Mouse (Mus musculus): ENCODE measurements around the gene Sestd1. TPM values are rescaled to one million over a fixed set of nuclear protein-coding genes. Genes with fewer than 3 reads are reported as not detected.

Sestd1 gene
- polyA plus RNA-seq, 1 experiment from 2014 or later: 35.5 TPM

DNA sequence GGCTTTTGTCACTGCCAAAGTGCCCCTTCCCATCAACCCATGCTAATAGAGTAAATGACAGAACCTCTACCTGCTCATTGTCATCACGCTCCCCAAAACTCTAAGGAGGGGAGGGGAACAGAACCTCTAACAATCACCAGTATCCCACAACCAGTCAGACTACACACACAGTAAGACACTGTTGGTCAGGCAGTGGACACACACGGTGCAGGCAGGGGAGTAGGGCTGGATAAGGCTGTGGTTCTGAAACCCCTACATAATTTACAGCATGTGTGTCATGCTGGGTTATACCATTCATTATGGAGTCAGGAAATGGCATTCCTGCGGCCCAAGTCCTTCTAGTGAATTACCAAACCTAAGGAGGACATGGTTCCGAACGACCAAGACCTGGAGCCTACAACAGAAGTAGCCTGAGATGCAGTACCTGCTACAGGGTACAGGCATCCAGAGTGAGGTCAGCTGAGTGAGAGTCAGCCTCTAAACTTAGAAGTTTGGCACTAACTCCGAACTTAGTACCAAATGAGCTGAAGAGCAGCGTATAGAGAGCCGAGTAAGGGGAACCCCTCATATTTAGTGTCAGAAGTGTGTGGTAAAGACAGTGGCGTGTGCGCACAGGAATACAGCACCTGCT, 33.1 kb downstream of the Sestd1 start:
- peaks cover 14% of the 10 kb centered on the region for H3K36me3 ChIP-seq
- no peak for ATAC-seq (ENCODE audit: low FRiP score, low read depth)
- 80% methylated on average over 10 of the region's 10 CpGs for WGBS
- H3K4me1 ChIP-seq: peaks cover 13% of the 10 kb centered on the region
- H3K4me2 ChIP-seq (replicated peaks): no peak overlapping the region
- H3K9me3 ChIP-seq: no peaks in the 10 kb centered on the region
- 0 out of 2 replicates have a peak, but pooled peaks cover 4% of the 10 kb centered on the region for H3K27me3 ChIP-seq (replicated peaks)
- H3K9ac ChIP-seq: no peak overlapping the region
- H3K27ac ChIP-seq: no peak overlapping the region
- no peak overlapping the region for H3K4me3 ChIP-seq

DNA sequence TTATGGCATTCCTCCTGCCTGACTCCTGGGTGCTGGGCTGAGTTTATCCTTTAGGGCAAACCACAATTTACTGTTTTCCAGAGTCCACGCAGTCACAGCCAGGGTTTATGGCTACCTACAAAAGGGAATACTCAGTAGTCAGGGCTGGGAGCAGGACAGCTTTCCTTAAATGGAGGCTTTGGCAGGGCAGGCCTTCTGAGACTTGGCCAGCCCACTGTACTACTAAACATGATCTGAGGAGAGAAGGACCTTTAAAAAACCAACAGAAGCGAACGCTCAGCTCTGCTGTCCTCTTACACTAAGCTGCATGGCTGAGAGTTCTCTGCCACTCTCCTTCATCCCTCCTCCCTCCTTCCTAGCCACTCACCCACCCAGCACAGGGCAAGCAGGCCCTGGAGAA, 34.6 kb downstream of the Sestd1 start:
- no peaks in the 10 kb centered on the region for H3K9me3 ChIP-seq
- H3K9ac ChIP-seq: no peak overlapping the region
- no peak overlapping the region for H3K27ac ChIP-seq
- H3K4me1 ChIP-seq: peaks cover 13% of the 10 kb centered on the region
- H3K4me3 ChIP-seq: no peak overlapping the region
- no peak overlapping the region for H3K4me2 ChIP-seq (replicated peaks)
- 0 out of 2 replicates have a peak, but pooled peaks cover 4% of the 10 kb centered on the region for H3K27me3 ChIP-seq (replicated peaks)
- 49% methylated on average over 3 of the region's 3 CpGs for WGBS
- H3K36me3 ChIP-seq: peaks cover 14% of the 10 kb centered on the region
- no peak for ATAC-seq (ENCODE audit: low FRiP score, low read depth)

DNA sequence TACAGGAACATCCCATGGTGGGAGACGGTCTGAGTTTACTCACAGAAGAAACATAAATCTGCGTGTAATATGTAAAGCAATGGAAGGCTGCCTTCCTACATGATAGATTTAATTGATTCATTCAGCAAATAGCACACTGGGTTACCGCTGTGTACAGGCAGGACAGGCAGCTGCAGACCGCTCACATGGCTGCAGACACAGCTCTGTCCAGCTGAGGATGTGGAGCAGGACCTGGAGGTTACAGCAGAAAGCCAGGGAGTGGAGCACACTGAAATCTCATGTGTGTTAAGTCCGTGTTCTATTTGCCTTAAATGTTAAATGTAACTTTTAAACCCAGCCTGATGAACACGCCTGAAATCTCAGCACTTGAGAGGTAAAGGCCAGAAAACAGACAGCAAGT, 38.1 kb downstream of the Sestd1 start:
- 90% methylated on average over 6 of the region's 6 CpGs for WGBS
- Histone ChIP-seq H3K4me1 (peaks cover 3% of the 10 kb centered on the region; the same call in 1 of the 2 replicates), H3K27ac (no peak overlapping the region), H3K27me3 (replicated peaks) (no peaks in the 10 kb centered on the region), H3K36me3 (peaks cover 19% of the 10 kb centered on the region), H3K9me3 (no peaks in the 10 kb centered on the region), H3K4me3 (no peak overlapping the region), H3K9ac (no peak overlapping the region), H3K4me2 (replicated peaks) (no peak overlapping the region)
- no peak for ATAC-seq (ENCODE audit: low FRiP score, low read depth)

DNA sequence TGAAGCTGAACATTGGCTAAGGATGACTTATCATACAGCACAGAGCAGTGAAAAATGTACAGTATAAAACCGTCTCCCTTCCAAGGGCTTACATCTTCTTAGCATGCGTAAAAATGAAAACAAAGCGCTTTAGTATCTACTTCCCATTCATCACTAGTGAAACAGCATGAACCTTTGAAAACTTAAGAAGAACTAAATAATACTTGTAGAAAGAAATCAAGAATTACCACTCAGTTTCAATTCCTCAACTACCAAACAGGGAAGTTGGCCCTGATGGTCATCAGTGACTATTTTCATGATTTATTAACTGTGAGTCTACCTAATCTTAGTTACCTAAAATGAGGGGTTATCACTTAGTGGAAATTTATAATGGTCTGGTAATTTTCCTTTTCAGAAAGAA, 41.8 kb downstream of the Sestd1 start:
- ATAC-seq (ENCODE audit: low FRiP score, low read depth): no peak

DNA sequence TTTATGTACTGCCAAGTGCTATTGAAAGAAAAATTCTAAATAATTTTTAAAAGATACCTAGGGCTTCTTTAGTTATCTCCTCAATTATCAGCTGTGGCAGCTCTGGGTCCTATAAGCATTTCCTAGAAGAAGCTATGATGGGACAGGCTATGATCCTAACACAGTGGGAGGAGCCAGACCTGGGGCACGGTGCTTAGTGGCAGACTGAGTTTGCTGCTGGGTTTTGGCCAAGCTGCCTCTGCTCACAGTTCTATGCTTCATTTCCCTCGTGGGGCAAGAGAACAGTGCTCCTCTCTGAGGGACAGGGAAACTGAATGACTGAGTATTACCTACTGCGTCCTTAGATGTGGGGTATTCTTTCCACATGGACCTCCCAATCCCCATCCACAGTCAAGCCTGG, 42.3 kb downstream of the Sestd1 start:
- Histone ChIP-seq H3K27me3 (replicated peaks) (no peaks in the 10 kb centered on the region), H3K27ac (no peak overlapping the region), H3K4me3 (no peak overlapping the region), H3K36me3 (peaks cover 15% of the 10 kb centered on the region; the same call in 1 of the 2 replicates), H3K9me3 (no peaks in the 10 kb centered on the region), H3K4me1 (no peaks in the 10 kb centered on the region), H3K4me2 (replicated peaks) (no peak overlapping the region), H3K9ac (no peak overlapping the region)
- ATAC-seq (ENCODE audit: low FRiP score, low read depth): no peak
- WGBS: 76% methylated on average over 3 of the region's 3 CpGs

More for the DNA sequence above, 41.8 kb downstream of the Sestd1 start:
- H3K9ac ChIP-seq: no peak overlapping the region
- H3K4me3 ChIP-seq: no peak overlapping the region
- no peaks in the 10 kb centered on the region for H3K27me3 ChIP-seq (replicated peaks)
- no peaks in the 10 kb centered on the region for H3K9me3 ChIP-seq
- H3K36me3 ChIP-seq: peaks cover 13% of the 10 kb centered on the region
- H3K4me1 ChIP-seq: no peaks in the 10 kb centered on the region
- no peak overlapping the region for H3K27ac ChIP-seq
- 98% methylated on average over 3 of the region's 3 CpGs for WGBS
- H3K4me2 ChIP-seq (replicated peaks): no peak overlapping the region

DNA sequence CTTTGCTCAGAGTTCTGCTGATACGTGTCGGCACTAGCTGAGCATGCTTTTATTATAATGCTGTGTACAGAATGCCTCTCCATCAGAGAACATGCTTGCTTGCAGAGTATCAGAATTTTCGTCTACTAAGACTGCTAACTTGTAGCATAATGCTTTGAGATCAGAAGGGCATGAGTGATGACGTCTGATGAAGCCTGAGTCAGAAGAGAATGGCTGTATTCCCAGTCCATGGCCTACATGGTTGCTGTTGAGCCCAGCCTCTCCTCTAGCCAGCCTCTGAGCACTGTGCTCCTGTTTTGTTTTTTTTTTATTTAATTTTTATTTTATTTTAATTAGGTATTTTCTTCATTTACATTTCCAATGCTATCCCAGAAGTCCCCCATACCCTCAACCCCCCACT, 43.5 kb downstream of the Sestd1 start:
- H3K9ac ChIP-seq: no peak overlapping the region
- no peak for ATAC-seq (ENCODE audit: low FRiP score, low read depth)
- no peaks in the 10 kb centered on the region for H3K27me3 ChIP-seq (replicated peaks)
- no peak overlapping the region for H3K27ac ChIP-seq
- H3K4me1 ChIP-seq: no peaks in the 10 kb centered on the region
- no peaks in the 10 kb centered on the region for H3K9me3 ChIP-seq
- H3K36me3 ChIP-seq: peaks cover 26% of the 10 kb centered on the region
- WGBS: 87% methylated on average over 4 of the region's 4 CpGs
- no peak overlapping the region for H3K4me2 ChIP-seq (replicated peaks)
- H3K4me3 ChIP-seq: no peak overlapping the region

DNA sequence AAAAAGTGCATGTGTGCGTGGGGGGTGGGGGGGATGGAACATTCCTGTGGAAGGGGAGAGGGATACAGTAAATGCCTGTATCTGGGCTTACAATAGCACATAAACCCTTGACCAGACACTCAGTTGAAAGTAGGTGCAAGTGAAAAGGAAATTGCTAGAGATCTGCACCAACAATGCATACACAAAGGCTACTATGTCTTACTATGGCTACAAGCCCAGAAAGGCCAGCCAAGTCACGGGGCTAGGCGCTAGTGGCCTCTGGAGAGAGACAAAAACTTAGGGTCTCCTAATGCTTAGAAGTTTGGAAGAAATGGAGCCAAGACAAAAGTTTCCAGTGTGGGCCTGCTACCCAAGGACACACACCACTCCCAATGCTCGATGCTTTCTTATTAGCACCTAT, 44.5 kb downstream of the Sestd1 start:
- Histone ChIP-seq H3K4me1 (no peaks in the 10 kb centered on the region), H3K36me3 (peaks cover 34% of the 10 kb centered on the region), H3K27me3 (replicated peaks) (no peaks in the 10 kb centered on the region), H3K9ac (no peak overlapping the region), H3K9me3 (no peaks in the 10 kb centered on the region), H3K4me3 (no peak overlapping the region), H3K4me2 (replicated peaks) (no peak overlapping the region), H3K27ac (no peak overlapping the region)
- no peak for ATAC-seq (ENCODE audit: low FRiP score, low read depth)
- WGBS: 92% methylated on average over 4 of the region's 4 CpGs

DNA sequence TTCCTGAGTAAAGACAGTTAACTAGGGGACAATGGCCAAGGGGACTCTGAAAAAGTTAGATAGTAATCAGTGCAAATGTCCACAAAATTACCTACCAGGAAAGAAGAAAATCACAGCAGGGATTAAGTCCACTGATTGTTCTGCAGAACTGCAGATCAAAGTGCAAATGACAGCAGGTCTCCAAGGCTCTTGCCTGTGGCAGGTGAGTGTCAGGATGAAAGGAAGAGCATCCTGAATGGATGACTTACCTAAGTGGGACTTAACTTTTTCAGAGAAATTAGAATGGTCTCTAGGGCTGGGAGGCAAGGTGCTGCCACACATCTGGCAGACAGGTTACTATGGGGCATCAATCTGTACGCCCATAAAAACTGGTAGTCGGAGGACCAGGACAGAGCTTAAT, 47.8 kb downstream of the Sestd1 start:
- Histone ChIP-seq H3K4me2 (replicated peaks) (no peak overlapping the region), H3K9ac (no peak overlapping the region), H3K4me1 (no peaks in the 10 kb centered on the region), H3K9me3 (no peaks in the 10 kb centered on the region), H3K27ac (no peak overlapping the region), H3K36me3 (peaks cover 32% of the 10 kb centered on the region), H3K27me3 (replicated peaks) (no peaks in the 10 kb centered on the region), H3K4me3 (no peak overlapping the region)
- ATAC-seq (ENCODE audit: low FRiP score, low read depth): no peak
- 84% methylated on average over 2 of the region's 2 CpGs for WGBS

DNA sequence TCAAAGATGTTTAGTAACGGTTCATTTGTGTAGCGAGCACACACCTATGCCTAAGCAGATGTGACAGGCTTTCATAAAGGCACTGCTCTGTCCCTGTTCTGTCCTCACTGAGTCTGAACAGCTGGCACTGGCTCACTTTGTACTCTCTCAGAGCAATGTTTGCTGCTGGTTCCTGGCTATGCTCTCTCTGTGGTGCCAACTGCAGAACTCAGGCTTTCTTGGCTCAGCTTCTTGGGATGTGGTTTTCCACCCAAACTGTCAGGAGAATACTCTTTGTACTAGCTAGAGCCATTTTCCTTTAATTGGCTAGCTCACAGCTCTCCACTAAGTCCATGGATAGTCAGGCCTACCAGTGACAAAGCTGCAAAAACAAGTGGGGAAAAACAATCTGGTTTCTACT, 59.4 kb downstream of the Sestd1 start:
- 90% methylated on average over 2 of the region's 2 CpGs for WGBS

DNA sequence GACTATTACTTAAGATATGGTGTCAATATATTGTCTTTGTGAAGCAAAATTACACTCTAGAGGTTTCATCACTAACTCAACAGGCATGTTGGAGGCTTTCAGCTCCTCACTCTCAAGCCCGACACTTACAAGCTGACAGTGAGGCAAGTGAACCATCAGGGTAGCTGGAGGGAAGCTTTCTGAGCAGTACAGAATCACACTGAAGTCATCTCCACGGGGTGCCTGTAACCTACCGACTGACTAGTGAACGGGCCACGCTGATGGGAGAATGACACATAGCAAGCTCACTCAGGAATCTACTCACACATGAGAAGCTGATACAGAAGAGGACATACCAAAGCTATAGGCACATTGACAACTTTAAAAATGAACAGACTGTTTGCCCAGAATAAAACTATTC, 67.5 kb downstream of the Sestd1 start:
- H3K36me3 ChIP-seq: peaks cover 17% of the 10 kb centered on the region
- ATAC-seq (ENCODE audit: low FRiP score, low read depth): no peak
- H3K4me3 ChIP-seq: no peak overlapping the region
- no peak overlapping the region for H3K4me2 ChIP-seq (replicated peaks)
- H3K4me1 ChIP-seq: no peaks in the 10 kb centered on the region
- no peak overlapping the region for H3K27ac ChIP-seq
- H3K9me3 ChIP-seq: no peaks in the 10 kb centered on the region
- no peak overlapping the region for H3K9ac ChIP-seq
- no peaks in the 10 kb centered on the region for H3K27me3 ChIP-seq (replicated peaks)
- 75% methylated on average over 5 of the region's 5 CpGs for WGBS

More for the DNA sequence above, 59.4 kb downstream of the Sestd1 start:
- H3K36me3 ChIP-seq: peaks cover 12% of the 10 kb centered on the region; the same call in 1 of the 2 replicates
- ATAC-seq (ENCODE audit: low FRiP score, low read depth): no peak
- no peaks in the 10 kb centered on the region for H3K4me1 ChIP-seq
- no peak overlapping the region for H3K4me2 ChIP-seq (replicated peaks)
- no peak overlapping the region for H3K4me3 ChIP-seq
- H3K27ac ChIP-seq: no peak overlapping the region
- H3K9ac ChIP-seq: no peak overlapping the region
- H3K27me3 ChIP-seq (replicated peaks): no peaks in the 10 kb centered on the region
- no peaks in the 10 kb centered on the region for H3K9me3 ChIP-seq

DNA sequence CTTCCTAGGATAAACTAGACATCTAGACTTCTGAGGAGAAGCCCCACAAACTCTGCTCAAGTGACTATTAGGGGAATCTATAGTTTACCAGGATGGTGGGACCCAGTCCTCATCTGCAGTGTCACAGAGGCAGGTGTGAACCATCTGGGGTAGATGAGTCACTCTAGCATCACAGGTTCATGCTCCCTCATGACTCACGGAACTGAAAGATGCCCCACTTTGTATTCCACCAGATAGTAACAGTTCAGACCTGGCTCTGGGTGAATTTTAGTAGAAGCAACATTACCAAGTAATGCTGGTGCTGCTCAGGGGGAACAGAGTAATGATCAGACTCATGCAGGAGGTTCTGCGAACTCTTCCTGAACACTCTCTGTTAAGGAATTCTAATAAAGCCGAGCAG, 73.4 kb downstream of the Sestd1 start:
- no peak overlapping the region for H3K4me2 ChIP-seq (replicated peaks)
- H3K27ac ChIP-seq: no peak overlapping the region
- H3K36me3 ChIP-seq: peaks cover 7% of the 10 kb centered on the region
- H3K4me3 ChIP-seq: no peak overlapping the region
- no peak overlapping the region for H3K9ac ChIP-seq
- 94% methylated on average over 3 of the region's 3 CpGs for WGBS
- H3K27me3 ChIP-seq (replicated peaks): no peaks in the 10 kb centered on the region
- no peaks in the 10 kb centered on the region for H3K9me3 ChIP-seq
- ATAC-seq (ENCODE audit: low FRiP score, low read depth): no peak
- no peaks in the 10 kb centered on the region for H3K4me1 ChIP-seq

DNA sequence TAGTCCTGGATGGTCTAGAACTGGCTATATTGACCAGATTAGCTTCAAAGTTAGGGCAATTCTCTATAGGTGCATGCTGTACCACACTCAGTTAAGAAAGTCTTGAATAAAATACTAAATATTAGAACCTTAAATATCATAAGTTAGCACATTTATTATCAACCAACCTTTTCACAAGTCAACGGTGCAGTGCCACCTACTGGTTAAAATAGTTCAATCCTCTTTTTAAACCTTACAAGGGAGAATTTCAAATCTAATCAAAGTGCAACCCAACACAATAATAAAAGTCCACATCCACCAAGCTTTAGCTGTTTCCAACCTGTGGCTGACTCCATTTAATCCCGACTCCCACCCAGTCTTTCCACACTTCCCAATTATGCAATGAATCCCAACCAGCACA, 76.5 kb downstream of the Sestd1 start:
- 69% methylated on average over 2 of the region's 2 CpGs for WGBS
- no peak overlapping the region for H3K4me3 ChIP-seq
- no peaks in the 10 kb centered on the region for H3K9me3 ChIP-seq
- ATAC-seq (ENCODE audit: low FRiP score, low read depth): no peak
- H3K9ac ChIP-seq: no peak overlapping the region
- H3K27me3 ChIP-seq (replicated peaks): no peaks in the 10 kb centered on the region
- H3K36me3 ChIP-seq: peaks cover 5% of the 10 kb centered on the region
- no peaks in the 10 kb centered on the region for H3K4me1 ChIP-seq
- H3K27ac ChIP-seq: no peak overlapping the region
- no peak overlapping the region for H3K4me2 ChIP-seq (replicated peaks)

DNA sequence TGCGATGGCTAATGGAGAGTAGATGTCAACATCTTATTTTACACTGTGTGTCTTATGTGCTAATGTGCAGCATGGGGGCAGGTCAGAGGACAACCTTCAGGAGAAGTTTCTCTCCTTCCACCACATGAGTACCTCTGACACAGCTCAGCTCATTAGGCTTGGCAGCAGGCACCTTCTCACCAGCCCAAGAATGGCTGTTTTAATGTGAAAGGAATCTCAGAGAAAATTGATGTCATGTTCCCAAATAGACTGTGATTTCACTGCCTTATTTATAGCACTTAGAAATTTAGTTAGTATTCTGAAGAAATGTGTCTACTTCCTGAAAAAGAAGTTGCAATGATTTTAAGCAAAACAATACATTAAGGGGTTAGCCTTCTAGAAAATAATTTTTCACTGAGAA, 78.5 kb downstream of the Sestd1 start:
- no peak overlapping the region for H3K27ac ChIP-seq
- no peak overlapping the region for H3K4me2 ChIP-seq (replicated peaks)
- no peaks in the 10 kb centered on the region for H3K27me3 ChIP-seq (replicated peaks)
- no peak overlapping the region for H3K4me3 ChIP-seq
- no peaks in the 10 kb centered on the region for H3K4me1 ChIP-seq
- 98% methylated on average over 1 of the region's 1 CpGs for WGBS
- H3K9ac ChIP-seq: no peak overlapping the region
- no peaks in the 10 kb centered on the region for H3K9me3 ChIP-seq
- no peak for ATAC-seq (ENCODE audit: low FRiP score, low read depth)
- H3K36me3 ChIP-seq: peaks cover 5% of the 10 kb centered on the region; the same call in 1 of the 2 replicates
